Mouse (Mus musculus): ENCODE data around the gene Gm20388.

DNA sequence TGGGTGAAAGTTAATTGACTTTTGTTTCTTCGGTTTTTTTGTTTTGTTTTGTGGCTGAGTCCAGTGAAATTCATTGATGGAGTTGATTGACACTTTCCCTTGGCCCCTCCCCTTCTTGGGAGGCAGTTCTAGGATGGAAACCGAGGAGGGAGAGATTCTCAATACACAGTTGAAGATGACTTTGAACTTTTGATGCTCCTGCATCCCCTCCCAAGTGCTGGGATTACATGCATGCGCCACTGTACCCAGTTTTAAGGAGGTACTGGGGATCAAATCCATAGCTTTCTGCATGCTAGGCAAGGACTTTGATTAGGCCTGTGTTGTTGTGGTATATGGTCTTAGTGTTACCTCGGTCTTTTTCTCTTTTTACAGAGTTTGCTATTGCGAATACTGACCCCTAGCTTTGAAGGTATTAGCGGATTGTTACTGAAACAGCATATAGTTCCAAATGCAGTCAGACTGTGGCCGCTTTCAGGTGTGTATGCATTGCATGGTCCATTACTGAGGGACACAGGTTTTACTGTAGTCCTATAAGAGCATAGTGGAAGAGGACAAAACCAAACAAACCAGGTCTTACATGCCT is 3155.6 kb downstream of the Gm20388 start:
- TF ChIP-seq CTCF (IDR thresholded peaks at IDR 0.05; ENCODE audit: control insufficient read depth, insufficient read depth, low read length) (no peak), POLR2A (IDR thresholded peaks at IDR 0.05; ENCODE audit: borderline replicate concordance, control insufficient read depth, low read depth, low read length) (no peak)

Data from bone marrow, adult 2 months (tissue).